Mouse (Mus musculus): ENCODE data around the gene Rhd. TPM values are rescaled to one million over a fixed set of nuclear protein-coding genes. Genes with fewer than 3 reads are reported as not detected.

The Rhd gene
- total and polyA plus RNA-seq, 3 experiments = 0.79 to 1.3 (median 1.1) TPM

GRCm38 (mm10) chr4:134851876-134852275 is 12.5 kb upstream of the Rhd start:
- peaks cover 5% of the 10 kb centered on the region; the same call in 1 of the 2 replicates for H3K79me2 ChIP-seq (replicated peaks; ENCODE audit: control insufficient read depth, extremely low read depth, insufficient read depth, poor library complexity, severe bottlenecking)
- no peaks in the 10 kb centered on the region for H3K9me3 ChIP-seq (replicated peaks; ENCODE audit: low read length)
- peaks cover 22% of the 10 kb centered on the region for H3K27me3 ChIP-seq (replicated peaks)
- in situ Hi-C loops (cut with MboI; ENCODE audit: low pct_ligation_motif_present, low pct_unique_long_range_greater_than_20kb, low sequenced_read_pairs) (no loop called here), dilution Hi-C loops (cut with MboI; ENCODE audit: extremely low pct_ligation_motif_present, extremely low pct_unique_long_range_greater_than_20kb, low sequenced_read_pairs) (no loop called here)
- H3K4me3 ChIP-seq (replicated peaks in 1 of 3; ENCODE audit: low read depth in 2 of 3, low read length in 2 of 3, poor library complexity in 1 of 3) = peak overlapping the region; percentile 55 to 95 (median 75)
- peak; percentile 8 for DNase-seq (ENCODE audit: extremely low read depth)
- H3K9ac ChIP-seq (ENCODE audit: insufficient read depth, low read depth) = peak overlapping the region; percentile 83; the same call in 1 of the 2 replicates
- H3K4me1 ChIP-seq (ENCODE audit: control insufficient read depth in 1 of 2, insufficient read depth in 2 of 2) = peaks cover 4 to 13% of the 10 kb centered on the region in 2 experiments; a peak in 2 of 4 replicates
- peaks cover 0 to 2% of the 10 kb centered on the region in 2 experiments for H3K36me3 ChIP-seq (replicated peaks in 1 of 2; ENCODE audit: control insufficient read depth in 1 of 2, insufficient read depth in 1 of 2, low read length in 1 of 2)
- H3K4me2 ChIP-seq (ENCODE audit: insufficient read depth, low read depth, poor library complexity, severe bottlenecking) = peak overlapping the region; percentile 80
- TF ChIP-seq MAZ (IDR thresholded peaks at IDR 0.05; ENCODE audit: low read depth, low read length) (no peak), NELFE (IDR thresholded peaks at IDR 0.05; ENCODE audit: low read depth, low read length) (no peak), TBP (conservative IDR thresholded peaks at IDR 0.05; ENCODE audit: low read depth, low read length) (no peak), MYC (IDR thresholded peaks at IDR 0.05; ENCODE audit: low read depth, low read length) (no peak), MXI1 (IDR thresholded peaks at IDR 0.05; ENCODE audit: low read depth, low read length) (no peak), USF2 (conservative IDR thresholded peaks at IDR 0.05; ENCODE audit: low read depth, low read length) (no peak), JUND (conservative IDR thresholded peaks at IDR 0.05; ENCODE audit: low read depth, low read length) (no peak), ELF1 (IDR thresholded peaks at IDR 0.05; ENCODE audit: low read depth, low read length) (no peak), E2F4 (IDR thresholded peaks at IDR 0.05; ENCODE audit: insufficient replicate concordance, low read depth, low read length) (no peak), KAT2A (IDR thresholded peaks at IDR 0.05; ENCODE audit: insufficient replicate concordance, low read length) (no peak), MEF2A (IDR thresholded peaks at IDR 0.05; ENCODE audit: borderline replicate concordance, low read depth, low read length) (no peak), PAX5 (IDR thresholded peaks at IDR 0.05; ENCODE audit: low read length) (no peak)
- no peak overlapping the region for H3K27ac ChIP-seq (ENCODE audit: insufficient read depth, low read depth)

DNA sequence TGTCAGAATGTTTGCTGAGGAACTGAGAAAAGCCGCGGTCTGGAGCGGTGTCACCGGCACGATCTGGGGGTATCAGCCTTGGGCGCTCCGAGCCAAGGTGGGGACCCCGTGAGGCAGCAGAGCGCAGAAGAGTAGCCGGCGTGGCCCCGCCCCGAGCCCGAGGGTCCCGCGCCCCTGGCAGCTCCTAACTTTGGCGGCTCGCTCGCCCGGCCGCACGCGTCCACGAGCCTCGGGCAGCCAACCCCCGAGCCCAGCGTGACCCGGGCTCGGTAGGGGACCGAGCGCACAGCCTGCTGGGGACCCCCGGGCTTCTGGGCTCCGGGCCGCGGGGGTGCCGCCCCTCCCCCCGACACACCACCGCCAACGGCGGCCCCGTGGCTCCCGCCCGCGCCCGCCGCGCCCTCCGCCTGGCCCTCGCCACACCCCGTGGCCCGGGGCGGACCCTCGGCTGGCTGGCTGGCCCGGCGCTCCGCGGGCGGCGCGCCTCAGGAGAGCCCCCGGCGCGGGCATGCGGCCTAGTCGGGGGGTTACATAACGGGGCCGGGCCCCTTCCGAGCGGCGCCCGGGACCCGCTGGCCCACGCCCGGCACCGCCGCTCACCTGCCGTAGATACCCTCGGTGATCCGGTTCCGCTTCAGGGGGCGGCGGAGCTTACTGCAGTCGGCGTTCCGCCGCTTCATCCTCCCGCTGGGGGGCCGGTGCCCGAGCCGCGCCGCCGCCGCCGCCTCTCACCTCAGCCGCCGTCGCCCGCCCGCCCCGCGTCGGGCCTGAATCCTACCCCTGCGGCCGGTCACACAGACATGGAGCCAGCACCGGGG is 11.7 kb upstream of the Rhd start:
- dilution Hi-C loops (cut with MboI; ENCODE audit: extremely low pct_ligation_motif_present, extremely low pct_unique_long_range_greater_than_20kb, low sequenced_read_pairs) = no loop called here
- H3K9ac ChIP-seq (ENCODE audit: insufficient read depth, low read depth) = peak overlapping the region; percentile 83
- peaks cover 3% of the 10 kb centered on the region; the same call in 1 of the 2 replicates for H3K79me2 ChIP-seq (replicated peaks; ENCODE audit: control insufficient read depth, extremely low read depth, insufficient read depth, poor library complexity, severe bottlenecking)
- H3K9me3 ChIP-seq (replicated peaks; ENCODE audit: low read length) = no peaks in the 10 kb centered on the region
- H3K4me3 ChIP-seq (replicated peaks in 1 of 3; ENCODE audit: low read depth in 2 of 3, low read length in 2 of 3, poor library complexity in 1 of 3) = peak overlapping the region; percentile 55 to 95 (median 75)
- no peak overlapping the region for H3K27ac ChIP-seq (ENCODE audit: insufficient read depth, low read depth)
- H3K4me1 ChIP-seq (ENCODE audit: control insufficient read depth in 1 of 2, insufficient read depth in 2 of 2) = peaks cover 4 to 13% of the 10 kb centered on the region in 2 experiments; a peak in 2 of 4 replicates
- TF ChIP-seq MXI1 (IDR thresholded peaks at IDR 0.05; ENCODE audit: low read depth, low read length) (0 out of 2 replicates have a peak, but pooled peaks have one; percentile 22), UBTF (IDR thresholded peaks at IDR 0.05; ENCODE audit: low read depth, low read length) (peak; percentile 80; the same call in 1 of the 2 replicates), ZNF384 (IDR thresholded peaks at IDR 0.05; ENCODE audit: low read depth, low read length) (no peak), BHLHE40 (IDR thresholded peaks at IDR 0.05; ENCODE audit: low read depth, low read length) (peak; percentile 66), USF1 (IDR thresholded peaks at IDR 0.05; ENCODE audit: low read depth, low read length) (no peak), IRF4 (IDR thresholded peaks at IDR 0.05; ENCODE audit: low read depth, low read length) (peak; percentile 37; the same call in 1 of the 2 replicates)
- in situ Hi-C loops (cut with MboI; ENCODE audit: low pct_ligation_motif_present, low pct_unique_long_range_greater_than_20kb, low sequenced_read_pairs) = no loop called here
- DNase-seq (ENCODE audit: extremely low read depth) = peak; percentile 24
- peaks cover 0 to 2% of the 10 kb centered on the region in 2 experiments for H3K36me3 ChIP-seq (replicated peaks in 1 of 2; ENCODE audit: control insufficient read depth in 1 of 2, insufficient read depth in 1 of 2, low read length in 1 of 2)
- H3K27me3 ChIP-seq (replicated peaks) = peaks cover 22% of the 10 kb centered on the region
- peak overlapping the region; percentile 80 for H3K4me2 ChIP-seq (ENCODE audit: insufficient read depth, low read depth, poor library complexity, severe bottlenecking)

Measured in CH12.LX (cell line).